Mouse (Mus musculus) gastrocnemius, postnatal 10 days (tissue): Measurements from ENCODE around the gene Tcp11. TPM values are rescaled to one million over a fixed set of nuclear protein-coding genes. Genes with fewer than 3 reads are reported as not detected.

ENCODE experiments used
- DNase-seq: peaks from one replicate; pipeline ENCODE4 v3.0.0; 2021; ENCODE audit warnings: mixed read lengths
- total RNA-seq, 2 experiments: library from RNA; stranded (reverse); gene quantifications; 2 replicates each; pipeline ENCODE4 v1.2.3; 2021

Tcp11 gene
- total RNA-seq, 2 experiments from 2014 or later: not detected

GRCm38 (mm10) chr17:28036813-28037756 is 43.4 kb downstream of the Tcp11 start:
- no peak for DNase-seq

GRCm38 (mm10) chr17:28034986-28035385 is 45.5 kb downstream of the Tcp11 start:
- no peak for DNase-seq

GRCm38 (mm10) chr17:28033046-28033580 is 47.3 kb downstream of the Tcp11 start:
- DNase-seq: no peak

- DNase-seq: no peak
Observed at GRCm38 (mm10) chr17:28032219-28032618, 48.2 kb downstream of the Tcp11 start.

GRCm38 (mm10) chr17:28031281-28031941 is 49.0 kb downstream of the Tcp11 start:
- no peak for DNase-seq

- DNase-seq: no peak
Observed at GRCm38 (mm10) chr17:28030446-28030845, 50.0 kb downstream of the Tcp11 start.

- no peak for DNase-seq
Observed at GRCm38 (mm10) chr17:28029308-28029707, 51.1 kb downstream of the Tcp11 start.

GRCm38 (mm10) chr17:28028236-28028635 is 52.2 kb downstream of the Tcp11 start:
- no peak for DNase-seq

- DNase-seq: no peak
Observed at GRCm38 (mm10) chr17:28027197-28027596, 53.2 kb downstream of the Tcp11 start.

GRCm38 (mm10) chr17:28026111-28026872 is 54.1 kb downstream of the Tcp11 start:
- no peak for DNase-seq

- DNase-seq: no peak
Observed at GRCm38 (mm10) chr17:28025541-28025961, 54.9 kb downstream of the Tcp11 start.

- DNase-seq: no peak
Observed at GRCm38 (mm10) chr17:28022854-28023655, 57.4 kb downstream of the Tcp11 start.

GRCm38 (mm10) chr17:28021911-28022310 is 58.5 kb downstream of the Tcp11 start:
- no peak for DNase-seq

GRCm38 (mm10) chr17:28019785-28020696 is 60.4 kb downstream of the Tcp11 start:
- no peak for DNase-seq

- no peak for DNase-seq
Observed at GRCm38 (mm10) chr17:28018776-28019175, 61.7 kb downstream of the Tcp11 start.

GRCm38 (mm10) chr17:28018344-28018743 is 62.1 kb downstream of the Tcp11 start:
- DNase-seq: no peak
